Mouse (Mus musculus): ENCODE data around the gene Atmin. TPM values are rescaled to one million over a fixed set of nuclear protein-coding genes. Genes with fewer than 3 reads are reported as not detected.

The Atmin gene
- total RNA-seq, 2 experiments from 2014 or later: 24.3 to 25.0 TPM

GRCm38 (mm10) chr8:116946851-116947250 lies 3.7 kb downstream of the Atmin start:
- DNase-seq (ENCODE audit: low spot score in 2 of 2): no peak

GRCm38 (mm10) chr8:116947589-116947988 lies 4.4 kb downstream of the Atmin start:
- DNase-seq (ENCODE audit: low spot score in 2 of 2): no peak

GRCm38 (mm10) chr8:116951369-116951768 lies 8.2 kb downstream of the Atmin start:
- DNase-seq (ENCODE audit: low spot score in 2 of 2): no peak

GRCm38 (mm10) chr8:116951778-116952177 lies 8.6 kb downstream of the Atmin start:
- no peak for DNase-seq (ENCODE audit: low spot score in 2 of 2)

- DNase-seq (ENCODE audit: low spot score in 2 of 2): no peak
Observed at GRCm38 (mm10) chr8:116952428-116952827, 9.2 kb downstream of the Atmin start.

GRCm38 (mm10) chr8:116954415-116954814 lies 11.2 kb downstream of the Atmin start:
- no peak for DNase-seq (ENCODE audit: low spot score in 2 of 2)

- DNase-seq (ENCODE audit: low spot score in 2 of 2): no peak
Observed at GRCm38 (mm10) chr8:116969531-116969930, 26.3 kb downstream of the Atmin start.

- no peak for DNase-seq (ENCODE audit: low spot score in 2 of 2)
Observed at GRCm38 (mm10) chr8:116975066-116975465, 31.9 kb downstream of the Atmin start.

- no peak for DNase-seq (ENCODE audit: low spot score in 2 of 2)
Observed at GRCm38 (mm10) chr8:116975606-116976005, 32.4 kb downstream of the Atmin start.

- no peak for DNase-seq (ENCODE audit: low spot score in 2 of 2)
Observed at GRCm38 (mm10) chr8:116978052-116978451, 34.9 kb downstream of the Atmin start.

GRCm38 (mm10) chr8:116978631-116979256 lies 35.6 kb downstream of the Atmin start, which contains the start of gene 1700030J22Rik:
Gene 1700030J22Rik, minus strand, starts transcription at chr8:116978959.
- peak; percentile 95 to 96 for DNase-seq (ENCODE audit: low spot score in 2 of 2)

GRCm38 (mm10) chr8:116980117-116980516 lies 36.9 kb downstream of the Atmin start:
- peak; percentile 37 to 40 for DNase-seq (ENCODE audit: low spot score in 2 of 2)

- DNase-seq (ENCODE audit: low spot score in 2 of 2): no peak
Observed at GRCm38 (mm10) chr8:116989842-116990241, 46.6 kb downstream of the Atmin start.

GRCm38 (mm10) chr8:116991241-116991640 lies 48.0 kb downstream of the Atmin start:
- no peak for DNase-seq (ENCODE audit: low spot score in 2 of 2)

GRCm38 (mm10) chr8:116992176-116992971 lies 49.2 kb downstream of the Atmin start:
- DNase-seq (ENCODE audit: low spot score in 2 of 2): no peak

- peak; percentile 94 to 95 for DNase-seq (ENCODE audit: low spot score in 2 of 2)
Observed at GRCm38 (mm10) chr8:116993095-116993867, 50.1 kb downstream of the Atmin start, which contains the start of gene Gcsh. Gene Gcsh, minus strand, starts transcription at chr8:116993537.

- no peak for DNase-seq (ENCODE audit: low spot score in 2 of 2)
Observed at GRCm38 (mm10) chr8:116994016-116994716, 51.0 kb downstream of the Atmin start.

Measured in adrenal gland, adult 18-20 months (tissue).